Mouse (Mus musculus) E14TG2a.4 (cell line): ENCODE data around the gene Hist1h4h.
"Not testable (repeated sequence)": the region's sequence is repeated elsewhere in the genome, so short reads cannot be mapped to it uniquely, and the experiment has no call there.

Source experiments
- H3K27me3 ChIP-seq: 2 replicates; pipeline ENCODE4 v1.6.1; 2014; ENCODE audit warnings: low read length, control low read depth; ENCODE audit not compliant: insufficient read depth
- H3K36me3 ChIP-seq: 2 replicates; pipeline ENCODE4 v1.6.1; 2014; ENCODE audit warnings: low read length, control low read depth; ENCODE audit not compliant: insufficient read depth
- H3K4me1 ChIP-seq: replicated peaks from 2 replicates; pipeline ENCODE4 v1.6.1; 2014; ENCODE audit warnings: low read depth, low read length, control low read depth
- H3K4me3 ChIP-seq: replicated peaks from 2 replicates; pipeline ENCODE4 v1.5.1; 2014; ENCODE audit warnings: mild to moderate bottlenecking, low read length
- H3K9me3 ChIP-seq: 2 replicates; pipeline ENCODE4 v1.6.1; 2014; ENCODE audit warnings: low read length, control low read depth
- CTCF ChIP-seq: conservative IDR thresholded peaks from 2 replicates; pipeline ENCODE4 v1.5.1; 2014; ENCODE audit warnings: low read length
- NANOG ChIP-seq: IDR thresholded peaks from 2 replicates; pipeline ENCODE4 v1.6.1; 2014; ENCODE audit warnings: borderline replicate concordance, low read length, mixed read lengths
- POU5F1 ChIP-seq: IDR thresholded peaks from 2 replicates; pipeline ENCODE4 v1.6.1; 2014; ENCODE audit warnings: low read length, borderline replicate concordance

Hist1h4h gene

DNA sequence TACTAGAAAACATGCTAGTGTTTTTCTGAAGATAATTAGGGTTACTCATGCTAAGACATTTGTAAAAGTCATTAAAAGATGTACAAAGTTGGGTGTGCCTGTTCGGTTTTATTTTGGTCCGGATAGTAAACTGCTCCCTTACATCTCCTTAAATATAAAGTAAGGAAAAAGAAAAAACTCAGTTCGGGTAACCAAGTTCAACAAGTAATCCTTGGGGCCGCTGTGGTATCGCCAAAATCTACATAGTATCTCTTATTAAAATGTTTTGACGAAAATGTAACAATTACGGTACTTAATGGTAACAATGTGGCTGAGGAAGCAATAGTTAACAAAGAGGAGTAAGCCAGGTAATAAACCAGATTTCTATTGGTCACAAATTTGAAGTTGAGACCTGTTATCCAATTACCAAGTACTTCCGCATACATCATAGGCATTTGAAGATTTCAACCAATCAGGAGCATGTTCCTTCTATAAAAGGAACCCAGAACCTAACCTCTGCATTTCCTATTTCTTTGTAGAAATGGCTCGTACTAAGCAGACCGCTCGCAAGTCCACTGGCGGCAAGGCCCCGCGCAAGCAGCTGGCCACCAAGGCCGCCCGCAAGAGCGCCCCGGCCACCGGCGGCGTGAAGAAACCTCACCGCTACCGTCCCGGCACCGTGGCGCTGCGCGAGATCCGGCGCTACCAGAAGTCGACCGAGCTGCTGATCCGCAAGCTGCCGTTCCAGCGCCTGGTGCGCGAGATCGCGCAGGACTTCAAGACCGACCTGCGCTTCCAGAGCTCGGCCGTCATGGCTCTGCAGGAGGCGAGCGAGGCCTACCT, 13.3 kb downstream of the Hist1h4h start, which contains the start of gene Hist1h3f:
Hist1h3f (plus strand) TSS at position 88 of the 822 bp plus-strand sequence.
- Histone ChIP-seq H3K9me3 (no peaks in the 10 kb centered on the region), H3K4me3 (peak within 1 kb of the TSS; percentile 74), H3K4me1 (peaks cover 18% of the 10 kb centered on the region), H3K36me3 (no peaks in the 10 kb centered on the region), H3K27me3 (no peaks in the 10 kb centered on the region)
- no peak for TF ChIP-seq NANOG
- TF ChIP-seq POU5F1: no peak
- no peak for TF ChIP-seq CTCF

DNA sequence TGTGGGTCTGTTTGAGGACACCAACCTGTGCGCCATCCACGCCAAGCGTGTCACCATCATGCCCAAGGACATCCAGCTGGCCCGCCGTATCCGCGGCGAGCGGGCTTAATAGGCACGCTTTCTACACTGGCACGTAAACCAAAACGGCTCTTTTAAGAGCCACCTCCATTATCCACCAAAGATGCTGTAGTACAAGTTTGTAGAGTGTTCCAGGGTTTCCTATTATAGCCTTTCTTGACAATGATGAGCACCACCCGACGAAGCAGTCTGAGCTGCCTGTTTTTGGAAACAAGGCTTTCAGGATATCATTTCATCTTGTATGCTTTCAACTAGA, 13.9 kb downstream of the Hist1h4h start:
- H3K9me3 ChIP-seq, H3K27me3 ChIP-seq, H3K36me3 ChIP-seq: not testable (repeated sequence)
- Histone ChIP-seq H3K4me1 (peaks cover 18% of the 10 kb centered on the region), H3K4me3 (peak overlapping the region; percentile 74)

DNA sequence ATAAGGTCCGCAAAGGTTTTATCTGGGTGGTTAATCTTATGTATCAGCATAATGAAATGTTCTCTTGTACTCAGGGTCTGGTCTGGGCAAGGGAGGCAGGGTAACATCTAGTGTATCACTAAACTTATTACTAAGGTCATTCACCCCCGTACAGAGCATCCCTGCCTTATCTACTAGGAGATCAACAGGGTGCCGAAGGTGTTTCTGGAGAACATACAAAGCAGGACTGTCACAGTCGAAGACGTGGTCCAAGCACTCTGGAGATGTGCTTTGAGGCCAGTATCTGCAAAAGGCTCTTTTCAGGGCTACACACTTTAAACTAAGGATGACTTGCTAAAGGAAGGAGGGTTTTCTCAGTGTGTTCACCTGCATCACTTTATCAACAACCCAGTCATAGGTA, 15.8 kb downstream of the Hist1h4h start:
- Histone ChIP-seq H3K9me3 (no peaks in the 10 kb centered on the region), H3K4me1 (peaks cover 23% of the 10 kb centered on the region), H3K36me3 (no peaks in the 10 kb centered on the region), H3K27me3 (no peaks in the 10 kb centered on the region), H3K4me3 (no peak overlapping the region)
- TF ChIP-seq NANOG (no peak), POU5F1 (no peak), CTCF (no peak)

DNA sequence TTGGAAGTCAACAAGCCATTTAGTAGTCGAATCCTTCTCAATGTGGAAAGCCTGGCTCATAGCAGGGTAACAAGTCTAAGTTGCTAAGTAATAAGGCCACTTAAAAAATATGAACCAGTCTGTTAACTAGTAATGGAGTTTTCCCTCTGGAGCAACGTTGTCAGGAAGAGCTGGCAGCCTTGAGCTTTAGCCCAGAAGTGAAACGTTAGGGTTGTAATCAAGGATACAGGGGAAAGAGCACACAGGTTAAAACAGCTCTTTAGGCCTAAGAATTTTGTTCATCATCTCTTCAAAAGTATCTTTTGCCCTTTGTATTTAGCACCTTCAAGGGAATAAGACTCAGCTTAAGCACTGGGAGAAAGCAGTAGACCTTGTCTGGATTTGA, 19.9 kb downstream of the Hist1h4h start:
- Histone ChIP-seq H3K9me3 (no peaks in the 10 kb centered on the region), H3K27me3 (no peaks in the 10 kb centered on the region), H3K4me1 (peaks cover 29% of the 10 kb centered on the region), H3K4me3 (peak overlapping the region; percentile 75), H3K36me3 (no peaks in the 10 kb centered on the region)
- TF ChIP-seq POU5F1 (no peak), NANOG (no peak), CTCF (no peak)

DNA sequence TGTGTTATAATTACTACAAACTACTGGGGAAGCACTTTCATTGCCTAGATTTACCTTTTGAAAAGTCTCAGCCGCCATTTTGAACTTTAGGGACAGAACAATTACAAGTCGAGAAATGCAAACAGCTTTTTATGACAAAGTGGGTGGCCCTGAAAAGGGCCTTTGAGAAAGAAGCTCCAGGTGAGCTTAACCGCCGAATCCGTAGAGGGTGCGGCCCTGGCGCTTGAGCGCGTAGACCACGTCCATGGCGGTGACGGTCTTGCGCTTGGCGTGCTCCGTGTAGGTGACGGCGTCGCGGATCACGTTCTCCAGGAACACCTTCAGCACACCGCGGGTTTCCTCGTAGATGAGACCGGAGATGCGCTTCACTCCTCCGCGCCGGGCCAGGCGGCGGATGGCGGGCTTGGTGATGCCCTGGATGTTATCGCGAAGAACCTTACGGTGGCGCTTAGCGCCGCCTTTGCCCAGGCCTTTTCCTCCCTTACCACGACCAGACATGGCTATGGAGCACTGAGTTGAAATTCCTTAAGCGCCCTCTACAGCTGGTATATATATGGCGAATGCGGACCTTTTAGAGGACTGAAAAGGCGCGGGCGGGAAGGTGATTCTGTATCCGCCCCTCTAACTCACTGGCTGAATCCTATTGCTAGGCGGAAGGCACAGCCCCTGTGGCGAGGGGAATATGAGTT, 20.4 kb downstream of the Hist1h4h start, which contains the start of gene Hist1h4f:
Hist1h4f (minus strand) TSS at position 503 of the 689 bp plus-strand sequence.
- peaks cover 26% of the 10 kb centered on the region for H3K4me1 ChIP-seq
- not testable (repeated sequence) for H3K36me3 ChIP-seq, H3K27me3 ChIP-seq, H3K9me3 ChIP-seq
- peak within 1 kb of the TSS; percentile 75 for H3K4me3 ChIP-seq

DNA sequence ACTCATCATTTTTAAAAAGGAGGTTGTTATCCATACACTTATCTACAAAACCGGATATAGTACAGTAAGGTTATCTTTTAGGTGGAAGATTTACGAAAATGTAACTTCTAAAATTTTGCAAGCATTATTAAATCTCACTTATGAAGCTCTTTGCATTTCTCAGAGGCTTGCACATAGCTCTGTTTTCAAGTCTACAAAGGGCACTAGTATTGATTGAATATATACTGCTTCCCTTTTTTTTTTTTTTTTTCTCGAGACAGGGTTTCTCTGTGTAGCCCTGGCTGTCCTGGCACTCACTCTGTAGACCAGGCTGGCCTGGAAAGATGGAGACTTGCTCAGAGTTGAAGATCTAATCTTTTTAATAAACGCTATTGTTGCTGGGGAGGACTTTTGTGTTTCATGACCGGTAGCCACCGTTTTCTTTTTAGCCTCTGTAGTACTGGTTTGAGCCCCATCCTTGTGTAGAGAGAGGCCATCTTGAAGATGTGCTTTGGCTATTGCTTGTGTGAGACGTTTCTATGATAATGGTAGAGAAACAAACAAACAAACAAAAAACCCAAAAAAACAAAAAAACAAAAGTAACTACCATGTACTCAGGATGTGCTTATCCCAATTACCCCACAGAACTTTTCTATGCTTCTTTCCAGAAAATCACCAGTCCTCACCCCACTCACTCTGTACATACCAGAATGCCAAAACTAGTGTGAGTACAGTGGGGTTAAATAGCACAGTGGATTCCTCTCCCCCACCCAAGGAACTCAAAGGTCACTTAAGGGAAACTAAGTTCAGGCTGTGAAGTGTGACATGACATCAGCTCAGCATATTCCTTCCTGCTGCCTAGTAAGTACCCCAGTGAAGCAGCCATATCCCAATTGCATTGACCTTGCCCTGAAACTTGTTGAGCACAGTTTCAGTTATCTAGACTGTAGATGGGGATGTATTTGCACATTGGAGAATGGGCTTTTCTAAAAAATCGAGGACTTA, 21.4 kb downstream of the Hist1h4h start:
- no peak for TF ChIP-seq CTCF
- no peak for TF ChIP-seq NANOG
- Histone ChIP-seq H3K9me3 (no peaks in the 10 kb centered on the region), H3K4me3 (peak overlapping the region; percentile 75), H3K4me1 (peaks cover 27% of the 10 kb centered on the region), H3K27me3 (no peaks in the 10 kb centered on the region), H3K36me3 (no peaks in the 10 kb centered on the region)

DNA sequence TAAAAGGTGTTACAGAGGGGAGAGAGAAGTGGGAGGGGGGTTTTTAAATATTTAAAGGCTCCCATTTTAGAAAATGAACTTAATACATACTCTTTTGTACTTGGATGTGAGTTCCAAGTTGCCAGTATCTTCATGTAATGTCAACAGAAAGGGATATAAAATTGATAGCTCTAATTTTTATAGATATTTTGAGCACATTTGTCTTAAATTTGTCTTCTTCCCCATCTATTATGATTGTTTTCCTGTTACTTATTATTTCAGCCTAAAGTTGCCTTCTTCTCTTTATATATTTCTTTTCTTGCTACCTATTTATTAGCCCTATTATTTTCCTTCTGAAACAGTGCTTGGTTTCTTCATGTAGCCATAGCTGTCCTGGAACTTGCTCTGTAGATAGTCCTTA, 22.1 kb downstream of the Hist1h4h start, which contains the start of gene Hist1h1d:
Hist1h1d (plus strand) TSS at position 301 of the 400 bp plus-strand sequence.
- no peaks in the 10 kb centered on the region for H3K36me3 ChIP-seq
- H3K4me3 ChIP-seq: peak within 1 kb of the TSS; percentile 75
- no peaks in the 10 kb centered on the region for H3K27me3 ChIP-seq
- H3K4me1 ChIP-seq: peaks cover 30% of the 10 kb centered on the region
- H3K9me3 ChIP-seq: no peaks in the 10 kb centered on the region
- no peak for TF ChIP-seq NANOG
- no peak for TF ChIP-seq POU5F1
- no peak for TF ChIP-seq CTCF

DNA sequence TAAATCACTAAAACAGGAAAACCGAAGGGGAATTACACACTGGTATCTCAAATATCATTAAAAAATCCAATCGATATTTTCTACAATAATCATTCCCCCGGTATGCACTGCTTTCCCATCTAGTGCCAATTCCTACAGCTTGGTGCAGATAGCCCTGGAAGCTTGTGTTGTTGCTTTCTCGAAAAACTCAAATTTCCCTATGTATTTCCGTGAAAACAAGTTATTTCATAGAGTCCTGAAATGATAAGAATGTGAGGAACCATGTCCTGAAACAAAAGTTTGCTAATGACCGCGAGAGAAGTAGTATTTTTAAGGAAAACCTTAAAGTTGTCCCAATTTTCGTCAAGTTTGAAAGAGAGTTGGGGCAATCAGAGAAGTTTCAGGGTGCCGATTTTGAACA, 23.5 kb downstream of the Hist1h4h start:
- no peak for TF ChIP-seq CTCF
- no peak for TF ChIP-seq NANOG
- no peak for TF ChIP-seq POU5F1
- Histone ChIP-seq H3K27me3 (no peaks in the 10 kb centered on the region), H3K4me1 (peaks cover 30% of the 10 kb centered on the region)

More for the DNA sequence above, 23.5 kb downstream of the Hist1h4h start:
- Histone ChIP-seq H3K9me3 (no peaks in the 10 kb centered on the region), H3K36me3 (no peaks in the 10 kb centered on the region), H3K4me3 (peak overlapping the region; percentile 78)
